Comparison of ENCODE assay signal across 8 mouse cellular contexts in the genomic region with DNA sequence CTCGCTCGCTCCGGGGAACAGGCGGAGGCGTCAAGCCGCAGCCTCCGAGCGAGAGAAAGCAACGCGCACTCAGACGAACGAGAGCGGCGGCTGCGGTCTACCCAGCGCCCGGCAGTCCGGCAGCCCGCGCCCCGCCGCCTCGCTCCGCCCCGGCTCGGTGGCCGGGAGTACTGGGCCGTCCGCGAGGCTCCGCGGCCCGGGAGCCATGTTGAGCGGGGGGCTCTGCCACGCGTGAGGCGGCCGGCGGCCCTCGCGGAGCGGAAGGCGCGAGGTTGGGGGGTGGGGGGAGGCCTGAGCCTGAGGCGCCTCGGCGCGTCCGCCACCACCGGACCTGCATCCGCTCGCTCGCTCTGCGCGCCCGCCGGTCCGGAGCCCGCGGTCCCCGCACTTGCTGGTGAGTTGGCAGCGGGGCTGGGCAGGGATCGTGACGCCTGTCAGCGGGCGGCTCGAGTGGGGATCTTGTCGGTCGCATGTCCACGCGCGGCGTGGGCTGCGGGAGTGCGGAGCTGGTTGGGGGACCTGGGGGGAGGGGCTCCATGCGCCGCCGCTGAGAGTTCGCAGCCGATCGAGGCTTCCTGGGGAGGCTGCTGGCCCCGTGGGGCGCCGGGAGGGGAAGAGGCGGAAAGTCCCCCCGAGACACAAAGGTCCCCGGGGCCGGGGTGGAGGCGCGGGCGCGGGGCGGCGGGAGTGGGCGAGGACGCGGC. TPM values are rescaled to one million over a fixed set of nuclear protein-coding genes. Genes with fewer than 3 reads are reported as not detected.
A peak's percentile ranks its signal among the peaks of the same experiment; 100 is the strongest.
DNase-seq lines count a peak whose midpoint lies in the region; ATAC-seq and TF ChIP-seq lines count a peak whose summit lies in the region.

A gene (plus strand): TSS at position 69 of the 704 bp plus-strand sequence.

- H3K36me3 ChIP-seq in hindbrain, postnatal 0 days (ENCODE audit: insufficient read depth, low read length) = no peaks in the 10 kb centered on the region
- no peaks in the 10 kb centered on the region for H3K36me3 ChIP-seq in megakaryocyte, embryonic 14.5 days (replicated peaks; ENCODE audit: low read length)

- peak within 1 kb of the TSS; percentile 99 for H3K4me3 ChIP-seq in hindbrain, postnatal 0 days (ENCODE audit: low read length)
- H3K4me3 ChIP-seq in megakaryocyte, embryonic 14.5 days (replicated peaks) = peak within 1 kb of the TSS; percentile 96

- H3K4me2 ChIP-seq in hindbrain, postnatal 0 days (ENCODE audit: low read depth, low read length) = peak within 1 kb of the TSS; percentile 79

- no peak for TF ChIP-seq CTCF in hindbrain, postnatal 0 days (IDR thresholded peaks at IDR 0.05; ENCODE audit: low read depth)

- H3K4me1 ChIP-seq in hindbrain, postnatal 0 days (ENCODE audit: insufficient read depth, low read length) = peaks cover 6% of the 10 kb centered on the region; the same call in 1 of the 2 replicates
- peaks cover 42% of the 10 kb centered on the region for H3K4me1 ChIP-seq in megakaryocyte, embryonic 14.5 days

- H3K27ac ChIP-seq in hindbrain, postnatal 0 days = peak within 1 kb of the TSS; percentile 98

- peak; percentile 83 for ATAC-seq in hindbrain, postnatal 0 days

- peak within 1 kb of the TSS; percentile 95 for H3K9ac ChIP-seq in hindbrain, postnatal 0 days (replicated peaks; ENCODE audit: low read length)

- WGBS in hindbrain, postnatal 0 days = 2% methylated on average over 75 of the region's 97 CpGs

- intact Hi-C loops in left cerebral cortex, postnatal 10 days (cut with DNase I) = loop anchor here (5.0 to 10.0 kb wide), 6 partner anchors 51 to 294 kb away; a partner anchor contains a TSS

- DNase-seq in T-cell, adult 2 months (ENCODE audit: low spot score) = peak; percentile 80
- DNase-seq in cerebellum, postnatal 4 days (ENCODE audit: low spot score in 2 of 2) = peak; percentile 29 to 69
- peak; percentile 30 to 48 for DNase-seq in gastrocnemius, adult 8-10 months (ENCODE audit: low spot score in 2 of 2)
- DNase-seq in hindbrain, postnatal 0 days (ENCODE audit: low spot score) = peak; percentile 70
- peak; percentile 51 to 86 for DNase-seq in left cerebral cortex, postnatal 10 days (ENCODE audit: extremely low spot score in 1 of 2, low spot score in 2 of 2)
- DNase-seq in right cerebral cortex, postnatal 14 days = peak; percentile 66
- peak; percentile 51 to 69 for DNase-seq in urinary bladder, postnatal 36 days (ENCODE audit: low spot score in 2 of 2)

- H3K27me3 ChIP-seq in hindbrain, postnatal 0 days (ENCODE audit: insufficient read depth, low read length) = no peaks in the 10 kb centered on the region
- H3K27me3 ChIP-seq in megakaryocyte, embryonic 14.5 days (replicated peaks) = no peaks in the 10 kb centered on the region

- H3K9me3 ChIP-seq in hindbrain, postnatal 0 days (ENCODE audit: low read length) = no peaks in the 10 kb centered on the region
- H3K9me3 ChIP-seq in megakaryocyte, embryonic 14.5 days = no peaks in the 10 kb centered on the region

RNA-seq across cellular contexts. Expression of the gene that starts here (rescaled TPM):
- total RNA-seq in gastrocnemius, adult 8-10 months (2022) = 1 to 10 TPM; 3.3 to 6.1 (median 4.2) TPM
- total RNA-seq in hindbrain, postnatal 0 days (2014; rRNA removed) = 63.3 and 82.1 TPM in 2 replicates
- 32.4 and 32.6 TPM in 2 replicates for polyA plus RNA-seq in hindbrain, postnatal 0 days (2015; fragmentation: Nextera tagmentation; extraction: Ambion mirVana)
- total RNA-seq in left cerebral cortex, postnatal 10 days (2021) = 100 to 1,000 TPM; 141 to 150 TPM
- polyA plus RNA-seq in megakaryocyte, embryonic 14.5 days (2012; ENCODE audit: insufficient read depth, low replicate concordance) = 2.3 TPM in 1 of 2 replicates, not detected in the other

Comparison
In these comparisons a context has a peak if more than half of its experiments do, and no peak if none do; other contexts are left out.
1. Peak in every context shown above with its lines: DNase-seq, ATAC-seq, H3K4me3 ChIP-seq and H3K27ac ChIP-seq.
2. RNA of the gene that starts here (polyA plus RNA-seq): 32.4 to 32.6 TPM in hindbrain, postnatal 0 days; 2.3 TPM in megakaryocyte, embryonic 14.5 days; every median in the first group is over 10 times any median in the second.